Mouse (Mus musculus) neural tube, embryonic 14.5 days (tissue): Measurements from ENCODE around the gene Prtg. TPM values are rescaled to one million over a fixed set of nuclear protein-coding genes. Genes with fewer than 3 reads are reported as not detected.

ENCODE experiments used
- ATAC-seq: fragments of 200-750 bp; cut with Nextera tagmentation; 2 replicates; pipeline ENCODE4 v1.8.0; 2017; ENCODE audit warnings: low read depth, mild to moderate bottlenecking, moderate TSS enrichment, moderate library complexity
- H3K27ac ChIP-seq: fragments of 300-500 bp; sonication (generic); 2 replicates; pipeline ENCODE4 v1.5.1; 2014; ENCODE audit warnings: low read depth, mild to moderate bottlenecking, control low read depth, low read length, moderate library complexity, mixed read lengths
- H3K27me3 ChIP-seq: fragments of 300-500 bp; sonication (generic); 2 replicates; pipeline ENCODE4 v1.6.1; 2014; ENCODE audit warnings: low read length; ENCODE audit not compliant: control insufficient read depth, insufficient read depth
- H3K36me3 ChIP-seq: fragments of 300-500 bp; sonication (generic); 2 replicates; pipeline ENCODE4 v1.6.1; 2014; ENCODE audit warnings: low read length, mixed read lengths; ENCODE audit not compliant: control insufficient read depth, insufficient read depth
- H3K4me1 ChIP-seq: fragments of 300-500 bp; sonication (generic); 2 replicates; pipeline ENCODE4 v1.6.1; 2014; ENCODE audit warnings: low read length; ENCODE audit not compliant: control insufficient read depth, insufficient read depth
- H3K4me2 ChIP-seq: fragments of 300-500 bp; sonication (generic); 2 replicates; pipeline ENCODE4 v1.6.1; 2014; ENCODE audit warnings: mild to moderate bottlenecking, low read depth, low read length, control low read depth
- H3K4me3 ChIP-seq: fragments of 300-500 bp; sonication (generic); 2 replicates; pipeline ENCODE4 v1.5.1; 2014; ENCODE audit warnings: low read depth, low read length, control low read depth, mixed read lengths
- H3K9ac ChIP-seq: fragments of 300-500 bp; sonication (generic); replicated peaks from 2 replicates; pipeline ENCODE4 v1.6.1; 2014; ENCODE audit warnings: low read depth, mild to moderate bottlenecking, control low read depth, low read length, mixed read lengths
- H3K9me3 ChIP-seq: fragments of 300-500 bp; sonication (generic); 2 replicates; pipeline ENCODE4 v1.6.1; 2016; ENCODE audit warnings: low read length; ENCODE audit not compliant: control insufficient read depth
- WGBS: fragments of 180-500 bp; shearing (Covaris S2); extraction: QIAGEN DNeasy Blood & Tissue Kit; methylation state at CpG from one replicate; pipeline ENCODE4 v1.1.7; 2014; 5-methylcytosine and 5-hydroxymethylcytosine counted together
- polyA plus RNA-seq: library from polyadenylated mRNA; unstranded; fragments of >200 nt; fragmentation: Nextera tagmentation; extraction: Ambion mirVana; gene quantifications from 2 replicates; pipeline ENCODE4 v1.2.1, GENCODE M21; 2014

Gene Prtg
- polyA plus RNA-seq, 1 experiment from 2014 or later: 0.43 TPM

- Histone ChIP-seq H3K9ac (no peak overlapping the region), H3K36me3 (no peaks in the 10 kb centered on the region), H3K27ac (no peak overlapping the region), H3K4me2 (no peak overlapping the region), H3K4me1 (no peaks in the 10 kb centered on the region), H3K27me3 (no peaks in the 10 kb centered on the region), H3K9me3 (no peaks in the 10 kb centered on the region), H3K4me3 (no peak overlapping the region)
- 97% methylated on average over 5 of the region's 5 CpGs for WGBS
- no peak for ATAC-seq
Observed at GRCm38 (mm10) chr9:72844496-72844895, 37.8 kb downstream of the Prtg start.

- Histone ChIP-seq H3K4me3 (no peak overlapping the region), H3K4me1 (no peaks in the 10 kb centered on the region), H3K4me2 (no peak overlapping the region), H3K27ac (no peak overlapping the region), H3K9ac (no peak overlapping the region), H3K36me3 (no peaks in the 10 kb centered on the region), H3K27me3 (no peaks in the 10 kb centered on the region), H3K9me3 (no peaks in the 10 kb centered on the region)
- ATAC-seq: no peak
- WGBS: 86% methylated on average over 4 of the region's 4 CpGs
Observed at GRCm38 (mm10) chr9:72846160-72846559, 39.5 kb downstream of the Prtg start.

GRCm38 (mm10) chr9:72851541-72851940 is 44.9 kb downstream of the Prtg start:
- peaks cover 4% of the 10 kb centered on the region; the same call in 1 of the 2 replicates for H3K4me1 ChIP-seq
- H3K27me3 ChIP-seq: no peaks in the 10 kb centered on the region
- WGBS: 94% methylated on average over 10 of the region's 10 CpGs
- no peak overlapping the region for H3K27ac ChIP-seq
- H3K36me3 ChIP-seq: no peaks in the 10 kb centered on the region
- H3K9ac ChIP-seq: no peak overlapping the region
- no peak overlapping the region for H3K4me3 ChIP-seq
- no peak for ATAC-seq
- no peak overlapping the region for H3K4me2 ChIP-seq
- no peaks in the 10 kb centered on the region for H3K9me3 ChIP-seq

GRCm38 (mm10) chr9:72851979-72852378 is 45.3 kb downstream of the Prtg start:
- Histone ChIP-seq H3K9me3 (no peaks in the 10 kb centered on the region), H3K36me3 (no peaks in the 10 kb centered on the region), H3K4me2 (no peak overlapping the region), H3K27me3 (no peaks in the 10 kb centered on the region), H3K9ac (no peak overlapping the region), H3K4me3 (no peak overlapping the region), H3K4me1 (peaks cover 4% of the 10 kb centered on the region; the same call in 1 of the 2 replicates), H3K27ac (no peak overlapping the region)
- no peak for ATAC-seq
- WGBS: 93% methylated on average over 5 of the region's 5 CpGs

- no peaks in the 10 kb centered on the region for H3K9me3 ChIP-seq
- no peaks in the 10 kb centered on the region for H3K36me3 ChIP-seq
- no peaks in the 10 kb centered on the region for H3K27me3 ChIP-seq
- H3K27ac ChIP-seq: no peak overlapping the region
- 29% methylated on average over 13 of the region's 13 CpGs for WGBS
- no peak overlapping the region for H3K9ac ChIP-seq
- no peak overlapping the region for H3K4me3 ChIP-seq
- H3K4me2 ChIP-seq: no peak overlapping the region
- ATAC-seq: no peak
- H3K4me1 ChIP-seq: peaks cover 4% of the 10 kb centered on the region; the same call in 1 of the 2 replicates
Observed at GRCm38 (mm10) chr9:72853681-72854190, 47.1 kb downstream of the Prtg start.

- 95% methylated on average over 24 of the region's 24 CpGs for WGBS
- H3K27ac ChIP-seq: no peak overlapping the region
Observed at GRCm38 (mm10) chr9:72856721-72857120, 50.0 kb downstream of the Prtg start.

GRCm38 (mm10) chr9:72860764-72861163 is 54.1 kb downstream of the Prtg start:
- Histone ChIP-seq H3K4me1 (no peaks in the 10 kb centered on the region), H3K4me3 (no peak overlapping the region), H3K4me2 (no peak overlapping the region), H3K9ac (no peak overlapping the region), H3K9me3 (no peaks in the 10 kb centered on the region), H3K27me3 (no peaks in the 10 kb centered on the region), H3K36me3 (no peaks in the 10 kb centered on the region), H3K27ac (no peak overlapping the region)
- 74% methylated on average over 5 of the region's 5 CpGs for WGBS
- ATAC-seq: no peak

More at GRCm38 (mm10) chr9:72856721-72857120, 50.0 kb downstream of the Prtg start:
- Histone ChIP-seq H3K36me3 (no peaks in the 10 kb centered on the region), H3K9me3 (no peaks in the 10 kb centered on the region), H3K4me3 (no peak overlapping the region), H3K4me2 (no peak overlapping the region), H3K27me3 (no peaks in the 10 kb centered on the region), H3K9ac (no peak overlapping the region), H3K4me1 (peaks cover 4% of the 10 kb centered on the region; the same call in 1 of the 2 replicates)
- no peak for ATAC-seq

GRCm38 (mm10) chr9:72861235-72861634 is 54.6 kb downstream of the Prtg start:
- no peak overlapping the region for H3K27ac ChIP-seq
- H3K36me3 ChIP-seq: no peaks in the 10 kb centered on the region
- 73% methylated on average over 10 of the region's 10 CpGs for WGBS
- no peak for ATAC-seq
- H3K9me3 ChIP-seq: no peaks in the 10 kb centered on the region
- H3K4me1 ChIP-seq: no peaks in the 10 kb centered on the region
- no peak overlapping the region for H3K4me2 ChIP-seq
- no peak overlapping the region for H3K9ac ChIP-seq
- no peak overlapping the region for H3K4me3 ChIP-seq
- H3K27me3 ChIP-seq: no peaks in the 10 kb centered on the region

GRCm38 (mm10) chr9:72862186-72862585 is 55.5 kb downstream of the Prtg start:
- H3K27ac ChIP-seq: no peak overlapping the region
- H3K9me3 ChIP-seq: no peaks in the 10 kb centered on the region
- no peaks in the 10 kb centered on the region for H3K4me1 ChIP-seq
- no peak overlapping the region for H3K4me2 ChIP-seq
- no peak overlapping the region for H3K4me3 ChIP-seq
- 85% methylated on average over 11 of the region's 11 CpGs for WGBS
- no peaks in the 10 kb centered on the region for H3K27me3 ChIP-seq
- no peaks in the 10 kb centered on the region for H3K36me3 ChIP-seq
- no peak for ATAC-seq
- no peak overlapping the region for H3K9ac ChIP-seq
